Mouse (Mus musculus) forelimb bud, embryonic 11.5 days (tissue): ENCODE results near the gene Impad1.

Source experiments
- DNase-seq: peaks from one replicate; pipeline ENCODE4 v3.0.0-alpha.2; 2012; ENCODE audit warnings: low read depth, low spot score

Gene Impad1

GRCm38 (mm10) chr4:4792992-4793834, at the start of gene Impad1:
Gene Impad1 (minus strand): TSS chr4:4793355.
- peak; percentile 77 for DNase-seq

- DNase-seq = no peak
Observed at GRCm38 (mm10) chr4:4840145-4840544, 47.0 kb upstream of the Impad1 start.

- no peak for DNase-seq
Observed at GRCm38 (mm10) chr4:4833789-4834295, 40.7 kb upstream of the Impad1 start.

- DNase-seq = no peak
Observed at GRCm38 (mm10) chr4:4828131-4828530, 35.0 kb upstream of the Impad1 start.

- DNase-seq = no peak
Observed at GRCm38 (mm10) chr4:4822119-4822518, 29.0 kb upstream of the Impad1 start.

- DNase-seq = peak; percentile 36
Observed at GRCm38 (mm10) chr4:4792141-4792991, 789 bp downstream of the Impad1 start.

GRCm38 (mm10) chr4:4791180-4791579, 2.0 kb downstream of the Impad1 start:
- no peak for DNase-seq

GRCm38 (mm10) chr4:4785169-4785568, 8.0 kb downstream of the Impad1 start:
- DNase-seq = no peak

GRCm38 (mm10) chr4:4784305-4784704, 8.8 kb downstream of the Impad1 start:
- DNase-seq = no peak

GRCm38 (mm10) chr4:4783686-4783957, 9.5 kb downstream of the Impad1 start:
- no peak for DNase-seq

GRCm38 (mm10) chr4:4782882-4783685, 10.1 kb downstream of the Impad1 start:
- DNase-seq = no peak

- DNase-seq = no peak
Observed at GRCm38 (mm10) chr4:4779265-4779770, 13.8 kb downstream of the Impad1 start.

- no peak for DNase-seq
Observed at GRCm38 (mm10) chr4:4771523-4772114, 21.5 kb downstream of the Impad1 start.

GRCm38 (mm10) chr4:4765806-4766205, 27.3 kb downstream of the Impad1 start:
- no peak for DNase-seq

- DNase-seq = no peak
Observed at GRCm38 (mm10) chr4:4758376-4758775, 34.8 kb downstream of the Impad1 start.

- no peak for DNase-seq
Observed at GRCm38 (mm10) chr4:4729427-4729826, 63.7 kb downstream of the Impad1 start.

- no peak for DNase-seq
Observed at GRCm38 (mm10) chr4:4726241-4726776, 66.8 kb downstream of the Impad1 start.

GRCm38 (mm10) chr4:4723821-4724220, 69.3 kb downstream of the Impad1 start:
- no peak for DNase-seq

GRCm38 (mm10) chr4:4722081-4722480, 71.1 kb downstream of the Impad1 start:
- DNase-seq = no peak

GRCm38 (mm10) chr4:4717763-4718347, 75.3 kb downstream of the Impad1 start:
- DNase-seq = no peak
